Mouse (Mus musculus) stomach, embryonic 14.5 days (tissue): ENCODE results near the gene Srbd1. TPM values are rescaled to one million over a fixed set of nuclear protein-coding genes. Genes with fewer than 3 reads are reported as not detected.

Source experiments
- ATAC-seq: fragments of 200-750 bp; cut with Nextera tagmentation; 2 replicates; pipeline ENCODE4 v1.8.0; 2017; ENCODE audit warnings: low read depth, moderate TSS enrichment; ENCODE audit not compliant: insufficient number of reproducible peaks, insufficient read depth, low FRiP score
- H3K27ac ChIP-seq: fragments of 300-500 bp; sonication (generic); 2 replicates; pipeline ENCODE4 v1.5.1; 2014; ENCODE audit warnings: mild to moderate bottlenecking, low read length, moderate library complexity, mixed read lengths
- H3K27me3 ChIP-seq: fragments of 300-500 bp; sonication (generic); 2 replicates; pipeline ENCODE4 v1.6.1; 2014; ENCODE audit warnings: low read length, control low read depth, mixed read lengths; ENCODE audit not compliant: control insufficient read depth, insufficient read depth
- H3K36me3 ChIP-seq: fragments of 300-500 bp; sonication (generic); 2 replicates; pipeline ENCODE4 v1.6.1; 2014; ENCODE audit warnings: mild to moderate bottlenecking, control low read depth, low read length, moderate library complexity, mixed read lengths; ENCODE audit not compliant: control insufficient read depth, insufficient read depth
- H3K4me1 ChIP-seq: fragments of 300-500 bp; sonication (generic); 2 replicates; pipeline ENCODE4 v1.6.1; 2014; ENCODE audit warnings: low read length, control low read depth, mixed read lengths; ENCODE audit not compliant: control insufficient read depth, insufficient read depth
- H3K4me2 ChIP-seq: fragments of 300-500 bp; sonication (generic); replicated peaks from 2 replicates; pipeline ENCODE4 v1.6.1; 2014; ENCODE audit warnings: low read depth, low read length, control low read depth
- H3K4me3 ChIP-seq: fragments of 300-500 bp; sonication (generic); 2 replicates; pipeline ENCODE4 v1.5.1; 2014; ENCODE audit warnings: low read depth, low read length, control low read depth
- H3K9ac ChIP-seq: fragments of 300-500 bp; sonication (generic); replicated peaks from 2 replicates; pipeline ENCODE4 v1.6.1; 2014; ENCODE audit warnings: low read depth, mild to moderate bottlenecking, control low read depth, low read length, moderate library complexity, mixed read lengths
- H3K9me3 ChIP-seq: fragments of 300-500 bp; sonication (generic); 2 replicates; pipeline ENCODE4 v1.6.1; 2016; ENCODE audit warnings: low read depth, low read length, control low read depth; ENCODE audit not compliant: control insufficient read depth
- WGBS: fragments of 180-500 bp; shearing (Covaris S2); extraction: QIAGEN DNeasy Blood & Tissue Kit; methylation state at CpG from one replicate; pipeline ENCODE4 v1.1.7; 2014; 5-methylcytosine and 5-hydroxymethylcytosine counted together
- polyA plus RNA-seq: library from polyadenylated mRNA; unstranded; fragments of >200 nt; fragmentation: Nextera tagmentation; extraction: Ambion mirVana; gene quantifications from 2 replicates; pipeline ENCODE4 v1.2.1, GENCODE M21; 2014

Gene Srbd1
- polyA plus RNA-seq, 1 experiment from 2014 or later = 10.7 TPM

- Histone ChIP-seq H3K9ac (no peak overlapping the region), H3K4me2 (no peak overlapping the region), H3K4me1 (0 out of 2 replicates have a peak, but pooled peaks cover 4% of the 10 kb centered on the region), H3K27me3 (no peaks in the 10 kb centered on the region), H3K27ac (no peak overlapping the region), H3K36me3 (no peaks in the 10 kb centered on the region), H3K9me3 (no peaks in the 10 kb centered on the region), H3K4me3 (no peak overlapping the region)
- ATAC-seq = no peak
- whole genome bisulfite sequencing = 56% methylated on average over 15 of the region's 15 CpGs
Measured at GRCm38 (mm10) chr17:86162672-86163071, 17.7 kb upstream of the Srbd1 start.

- Histone ChIP-seq H3K4me3 (no peak overlapping the region), H3K27ac (no peak overlapping the region), H3K36me3 (no peaks in the 10 kb centered on the region), H3K9me3 (no peaks in the 10 kb centered on the region; the same call in 1 of the 2 replicates), H3K4me2 (no peak overlapping the region), H3K9ac (no peak overlapping the region), H3K4me1 (no peaks in the 10 kb centered on the region), H3K27me3 (no peaks in the 10 kb centered on the region)
- 82% methylated on average over 6 of the region's 6 CpGs for WGBS
- ATAC-seq = no peak
Measured at GRCm38 (mm10) chr17:86156999-86157398, 12.0 kb upstream of the Srbd1 start.

GRCm38 (mm10) chr17:86150867-86151348, 5.9 kb upstream of the Srbd1 start:
- Histone ChIP-seq H3K36me3 (no peaks in the 10 kb centered on the region), H3K4me3 (no peak overlapping the region), H3K4me1 (no peaks in the 10 kb centered on the region), H3K27me3 (no peaks in the 10 kb centered on the region), H3K9ac (no peak overlapping the region), H3K4me2 (0 out of 2 replicates have a peak overlapping the region, but pooled peaks have one; percentile 6), H3K27ac (no peak overlapping the region), H3K9me3 (no peaks in the 10 kb centered on the region; the same call in 1 of the 2 replicates)
- 9% methylated on average over 5 of the region's 5 CpGs for WGBS
- ATAC-seq = peak; percentile 93

GRCm38 (mm10) chr17:86149726-86150125, 4.8 kb upstream of the Srbd1 start:
- no peak for ATAC-seq
- Histone ChIP-seq H3K27me3 (no peaks in the 10 kb centered on the region), H3K4me2 (no peak overlapping the region), H3K27ac (no peak overlapping the region), H3K9ac (no peak overlapping the region), H3K4me1 (no peaks in the 10 kb centered on the region), H3K4me3 (no peak overlapping the region), H3K36me3 (no peaks in the 10 kb centered on the region), H3K9me3 (no peaks in the 10 kb centered on the region; the same call in 1 of the 2 replicates)
- WGBS = 88% methylated on average over 1 of the region's 1 CpGs

GRCm38 (mm10) chr17:86144537-86145078, 367 bp downstream of the Srbd1 start:
- Histone ChIP-seq H3K9ac (peak overlapping the region; percentile 62), H3K36me3 (no peaks in the 10 kb centered on the region), H3K9me3 (no peaks in the 10 kb centered on the region), H3K27ac (peak overlapping the region; percentile 48; the same call in 1 of the 2 replicates), H3K27me3 (no peaks in the 10 kb centered on the region), H3K4me3 (peak overlapping the region; percentile 85), H3K4me2 (peak overlapping the region; percentile 98), H3K4me1 (peaks cover 5% of the 10 kb centered on the region; the same call in 1 of the 2 replicates)
- peak; percentile 64; the same call in 1 of the 2 replicates for ATAC-seq
- WGBS = under 1% methylated on average over 33 of the region's 33 CpGs

GRCm38 (mm10) chr17:86135835-86136234, 9.1 kb downstream of the Srbd1 start:
- Histone ChIP-seq H3K4me3 (no peak overlapping the region), H3K27me3 (no peaks in the 10 kb centered on the region), H3K9ac (no peak overlapping the region), H3K4me1 (no peaks in the 10 kb centered on the region), H3K27ac (no peak overlapping the region), H3K36me3 (peaks cover 27% of the 10 kb centered on the region), H3K4me2 (no peak overlapping the region), H3K9me3 (no peaks in the 10 kb centered on the region)
- no peak for ATAC-seq
- 80% methylated on average over 10 of the region's 10 CpGs for WGBS

GRCm38 (mm10) chr17:86134461-86134860, 10.5 kb downstream of the Srbd1 start:
- Histone ChIP-seq H3K4me2 (no peak overlapping the region), H3K4me3 (no peak overlapping the region), H3K27ac (no peak overlapping the region), H3K36me3 (peaks cover 27% of the 10 kb centered on the region), H3K9me3 (no peaks in the 10 kb centered on the region), H3K27me3 (no peaks in the 10 kb centered on the region), H3K9ac (no peak overlapping the region), H3K4me1 (no peaks in the 10 kb centered on the region)
- no peak for ATAC-seq
- WGBS = 81% methylated on average over 6 of the region's 6 CpGs

GRCm38 (mm10) chr17:86132534-86132933, 12.4 kb downstream of the Srbd1 start:
- Histone ChIP-seq H3K9me3 (no peaks in the 10 kb centered on the region), H3K27ac (no peak overlapping the region), H3K9ac (no peak overlapping the region), H3K4me2 (no peak overlapping the region), H3K36me3 (peaks cover 20% of the 10 kb centered on the region), H3K27me3 (no peaks in the 10 kb centered on the region), H3K4me1 (no peaks in the 10 kb centered on the region), H3K4me3 (no peak overlapping the region)
- no peak for ATAC-seq
- WGBS = 47% methylated on average over 5 of the region's 5 CpGs

GRCm38 (mm10) chr17:86128198-86128597, 16.8 kb downstream of the Srbd1 start:
- Histone ChIP-seq H3K4me3 (no peak overlapping the region), H3K9me3 (no peaks in the 10 kb centered on the region), H3K27me3 (no peaks in the 10 kb centered on the region), H3K4me1 (no peaks in the 10 kb centered on the region), H3K9ac (no peak overlapping the region), H3K4me2 (no peak overlapping the region), H3K36me3 (peaks cover 15% of the 10 kb centered on the region), H3K27ac (no peak overlapping the region)
- whole genome bisulfite sequencing = 93% methylated on average over 5 of the region's 5 CpGs
- no peak for ATAC-seq
